Mouse (Mus musculus) liver, postnatal 0 days (tissue): Measurements from ENCODE around the gene Zfp423.
A peak's percentile ranks its signal among the peaks of the same experiment; 100 is the strongest.

ENCODE experiments used
- CTCF ChIP-seq: sonication (generic); IDR thresholded peaks from 2 replicates; pipeline ENCODE4 v1.5.1; 2016; ENCODE audit warnings: antibody characterized with exemption, low read depth
- EP300 ChIP-seq: IDR thresholded peaks from 2 replicates; pipeline ENCODE4 v1.6.1; 2016; ENCODE audit warnings: antibody characterized with exemption, low read depth, mild to moderate bottlenecking

GRCm38 (mm10) chr8:87960061-87960749, 810 bp upstream of the Zfp423 start:
- TF ChIP-seq EP300 = no peak
- TF ChIP-seq CTCF = peak; percentile 51
